Mouse (Mus musculus) layer of hippocampus, postnatal 14 days (tissue): ENCODE measurements at regions not wholly inside any gene's neighbourhood (a gene's known extent, or its start where the extent isn't known, plus 50 kb on each side); places are given as distances from the start of the nearest gene placed in this dataset.
A peak's percentile ranks its signal among the peaks of the same experiment; 100 is the strongest.
"Not testable (repeated sequence)": the region's sequence is repeated elsewhere in the genome, so short reads cannot be mapped to it uniquely, and the experiment has no call there.

Source experiments
- DNase-seq, 2 experiments: peaks; one replicate each; pipeline ENCODE4 v3.0.0; 2021 to 2022; ENCODE audit warnings: low spot score in 2 of 2, mixed read lengths in 1 of 2

- peak in 1 of 2 experiments; percentile 39 for DNase-seq
These were observed 1878.9 kb upstream of the Flrt2 start for GRCm38 (mm10) chr12:93812963-93813733.

GRCm38 (mm10) chr12:93850944-93851520 lies 1841.0 kb upstream of the Flrt2 start:
- DNase-seq, result peak in 1 of 2 experiments; percentile 42

GRCm38 (mm10) chr12:93851660-93852059 lies 1840.4 kb upstream of the Flrt2 start:
- no peak for DNase-seq

GRCm38 (mm10) chr12:93885946-93886345 lies 1806.1 kb upstream of the Flrt2 start:
- DNase-seq, result peak; percentile 14 to 28

- DNase-seq, result no peak
These were observed 1801.9 kb upstream of the Flrt2 start for GRCm38 (mm10) chr12:93890109-93890508.

GRCm38 (mm10) chr12:93928541-93929238 lies 1763.3 kb upstream of the Flrt2 start:
- not testable (repeated sequence) for DNase-seq

- not testable (repeated sequence) for DNase-seq
These were observed 1762.8 kb upstream of the Flrt2 start for GRCm38 (mm10) chr12:93929239-93929563.

- DNase-seq, result not testable (repeated sequence)
These were observed 1761.8 kb upstream of the Flrt2 start for GRCm38 (mm10) chr12:93930242-93930641.

GRCm38 (mm10) chr12:93960869-93961268 lies 1731.2 kb upstream of the Flrt2 start:
- no peak for DNase-seq

GRCm38 (mm10) chr12:93981307-93981706 lies 1710.7 kb upstream of the Flrt2 start:
- peak in 1 of 2 experiments; percentile 77 for DNase-seq

- no peak for DNase-seq
These were observed 1700.5 kb upstream of the Flrt2 start for GRCm38 (mm10) chr12:93991531-93991930.

- peak in 1 of 2 experiments; percentile 28 for DNase-seq
These were observed 1698.2 kb upstream of the Flrt2 start for GRCm38 (mm10) chr12:93993875-93994274.

GRCm38 (mm10) chr12:94015946-94016345 lies 1676.1 kb upstream of the Flrt2 start:
- DNase-seq, result peak in 1 of 2 experiments; percentile 41

- no peak for DNase-seq
These were observed 1660.7 kb upstream of the Flrt2 start for GRCm38 (mm10) chr12:94031364-94031763.

GRCm38 (mm10) chr12:94047972-94048371 lies 1644.1 kb upstream of the Flrt2 start:
- DNase-seq, result no peak

- no peak for DNase-seq
These were observed 1634.3 kb upstream of the Flrt2 start for GRCm38 (mm10) chr12:94057767-94058166.

GRCm38 (mm10) chr12:94059641-94060040 lies 1632.4 kb upstream of the Flrt2 start:
- DNase-seq, result no peak

GRCm38 (mm10) chr12:94060336-94060735 lies 1631.7 kb upstream of the Flrt2 start:
- DNase-seq, result peak in 1 of 2 experiments; percentile 44

- DNase-seq, result no peak
These were observed 1625.4 kb upstream of the Flrt2 start for GRCm38 (mm10) chr12:94066444-94067152.

GRCm38 (mm10) chr12:94070940-94071505 lies 1621.0 kb upstream of the Flrt2 start:
- DNase-seq, result no peak

GRCm38 (mm10) chr12:94105582-94106162 lies 1586.4 kb upstream of the Flrt2 start:
- DNase-seq, result peak in 1 of 2 experiments; percentile 46
